24 mouse cellular contexts compared by ENCODE assay signal in the genomic region with DNA sequence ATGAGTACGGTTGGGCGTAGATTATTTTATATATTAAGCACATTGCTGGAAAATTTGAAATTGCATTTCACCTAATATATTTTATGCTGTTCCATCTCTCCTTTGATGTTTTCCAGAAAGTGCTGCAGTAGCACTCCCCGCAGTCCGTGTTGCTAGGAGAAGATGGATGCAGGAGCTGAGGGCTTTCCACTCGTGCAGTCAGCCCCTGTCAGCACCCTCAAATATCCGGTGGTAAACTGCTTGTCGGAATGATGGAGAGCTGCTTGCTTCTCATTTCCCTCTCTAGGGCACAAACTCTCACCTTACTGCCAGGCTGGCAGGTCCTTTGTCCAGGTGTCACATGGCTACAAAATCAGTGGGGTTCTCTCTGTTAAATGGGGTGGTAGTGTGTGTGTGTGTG.
"Had no signal": no experiment of that assay in that cellular context is flagged by ENCODE, and none has a peak within 500 bp of the region (broad histone marks: within the 10 kb centered on the region; RNA-seq: fewer than 3 reads in every experiment).

No protein-coding gene starts in this region.

- ATAC-seq: intestine, embryonic 15.5 days; liver, embryonic 12.5 days; midbrain, embryonic 15.5 days had no signal

- H3K4me3 ChIP-seq: intestine, embryonic 15.5 days; kidney, embryonic 15.5 days; left cerebral cortex, adult 2 months; liver, embryonic 12.5 days; liver, embryonic 15.5 days; lung, embryonic 15.5 days; megakaryocyte, embryonic 14.5 days; midbrain, embryonic 10.5 days; midbrain, embryonic 15.5 days; neural tube, embryonic 12.5 days had no signal

- H3K9ac ChIP-seq: intestine, embryonic 15.5 days; kidney, embryonic 15.5 days; liver, embryonic 12.5 days; liver, embryonic 15.5 days; lung, embryonic 15.5 days; midbrain, embryonic 15.5 days; neural tube, embryonic 12.5 days had no signal

- H3K4me2 ChIP-seq: intestine, embryonic 15.5 days; kidney, embryonic 15.5 days; liver, embryonic 12.5 days; liver, embryonic 15.5 days; lung, embryonic 15.5 days; midbrain, embryonic 15.5 days; neural tube, embryonic 12.5 days had no signal

- H3K27me3 ChIP-seq: intestine, embryonic 15.5 days; kidney, embryonic 15.5 days; liver, embryonic 12.5 days; liver, embryonic 15.5 days; lung, embryonic 15.5 days; megakaryocyte, embryonic 14.5 days; midbrain, embryonic 15.5 days; neural tube, embryonic 12.5 days had no signal

- H3K27ac ChIP-seq: intestine, embryonic 15.5 days; kidney, embryonic 15.5 days; left cerebral cortex, adult 2 months; liver, embryonic 12.5 days; liver, embryonic 15.5 days; lung, embryonic 15.5 days; midbrain, embryonic 10.5 days; midbrain, embryonic 15.5 days; neural tube, embryonic 12.5 days; stomach, postnatal 0 days had no signal

- H3K4me1 ChIP-seq: intestine, embryonic 15.5 days; kidney, embryonic 15.5 days; liver, embryonic 12.5 days; liver, embryonic 15.5 days; lung, embryonic 15.5 days; megakaryocyte, embryonic 14.5 days; midbrain, embryonic 10.5 days; midbrain, embryonic 15.5 days; neural tube, embryonic 12.5 days had no signal

- H3K9me3 ChIP-seq: intestine, embryonic 15.5 days; kidney, embryonic 15.5 days; lung, embryonic 15.5 days; midbrain, embryonic 15.5 days had no signal

- DNase-seq: kidney, adult 11 months; kidney, adult 8-10 months; kidney, postnatal 10 days; kidney, postnatal 36 days; layer of hippocampus, postnatal 36 days; liver; lung, adult 18-20 months; lung, postnatal 10 days; lung, postnatal 36 days; retina, postnatal 1 day; right cerebral cortex, postnatal 25 days; thymus, adult 2 months; thymus, postnatal 14 days had no signal
